Mouse (Mus musculus) duodenum, adult 2 months (tissue): ENCODE results near the gene Ces1b. TPM values are rescaled to one million over a fixed set of nuclear protein-coding genes. Genes with fewer than 3 reads are reported as not detected.

Experiments used
- polyA plus RNA-seq: library from polyadenylated mRNA; depleted of rRNA; stranded (reverse); fragments of >200 nt; gene quantifications from 2 replicates; pipeline ENCODE4 v1.2.3, GENCODE M21; 2012; ENCODE audit warnings: low replicate concordance; rRNA removed

The Ces1b gene
- not detected in 2 replicates for polyA plus RNA-seq

GRCm38 (mm10) chr8:93079887-93080286 lies at the start of gene Ces1b:
Gene Ces1b (minus strand): TSS chr8:93080017.

GRCm38 (mm10) chr8:93048092-93048491 lies 31.7 kb downstream of the Ces1b start, which contains the start of gene Ces1a:
Gene Ces1a (minus strand): TSS chr8:93048192.

Other genes starting within 250 kb of the Ces1b start
- gene Lpcat2, start 224.7 kb downstream of the Ces1b start, polyA plus RNA-seq: 3.1 and 3.6 TPM in 2 replicates
- not detected in 2 replicates for gene Capns2, start 178.6 kb downstream of the Ces1b start, polyA plus RNA-seq
- gene Slc6a2, start 119.9 kb downstream of the Ces1b start, polyA plus RNA-seq: 0.06 TPM in 1 of 2 replicates, not detected in the other
- gene Ces1a, start 31.8 kb downstream of the Ces1b start, polyA plus RNA-seq: not detected in 2 replicates
- 0.13 and 0.53 TPM in 2 replicates for gene Ces1c, start 51.3 kb upstream of the Ces1b start, polyA plus RNA-seq
- gene Ces1d, start 117.8 kb upstream of the Ces1b start, polyA plus RNA-seq: 5.6 and 6.9 TPM in 2 replicates
- 5.4 and 16.4 TPM in 2 replicates for gene Ces1e, start 149.6 kb upstream of the Ces1b start, polyA plus RNA-seq
- 29.1 and 52.0 TPM in 2 replicates for gene Ces1f, start 199.7 kb upstream of the Ces1b start, polyA plus RNA-seq